Mouse (Mus musculus) CH12.LX (cell line): ENCODE measurements around the gene Ceacam20. TPM values are rescaled to one million over a fixed set of nuclear protein-coding genes. Genes with fewer than 3 reads are reported as not detected.

Source experiments
- DNase-seq: peaks from one replicate; pipeline ENCODE4 v3.0.0-alpha.2; 2013; ENCODE audit errors: extremely low read depth
- H3K27ac ChIP-seq: 2 replicates; pipeline ENCODE4 v1.5.1; 2012; ENCODE audit warnings: low read depth, mild to moderate bottlenecking, control low read depth, moderate library complexity; ENCODE audit not compliant: insufficient read depth
- H3K27me3 ChIP-seq: replicated peaks from 2 replicates; pipeline ENCODE3; 2012; ENCODE audit warnings: inconsistent platforms
- H3K36me3 ChIP-seq, 2 experiments: replicated peaks in 1 of 2; 2 replicates each; pipeline versions ENCODE3 to v1.6.1; 2012; ENCODE audit warnings: inconsistent platforms in 1 of 2, low read length in 1 of 2, mild to moderate bottlenecking in 1 of 2, mixed read lengths in 1 of 2, moderate library complexity in 1 of 2; ENCODE audit not compliant: control insufficient read depth in 1 of 2, insufficient read depth in 1 of 2
- H3K4me1 ChIP-seq, 2 experiments: 2 replicates each; pipeline ENCODE4 v1.6.1; 2012; ENCODE audit warnings: inconsistent platforms in 1 of 2, moderate library complexity in 1 of 2; ENCODE audit not compliant: insufficient read depth in 2 of 2, control insufficient read depth in 1 of 2
- H3K4me2 ChIP-seq: 2 replicates; pipeline ENCODE4 v1.6.1; 2012; ENCODE audit warnings: low read depth, mild to moderate bottlenecking, control low read depth; ENCODE audit not compliant: poor library complexity, insufficient read depth, severe bottlenecking
- H3K4me3 ChIP-seq, 3 experiments: fragments of 150-350 bp in 1 of 3; sonication (generic) in 1 of 3; replicated peaks in 1 of 3; 2 replicates each; pipeline versions ENCODE3 to v1.5.1; 2011 to 2012; ENCODE audit warnings: low read depth in 2 of 3, low read length in 2 of 3, mild to moderate bottlenecking in 2 of 3, moderate library complexity in 2 of 3, control low read depth in 1 of 3, improper control_type of control experiment in 1 of 3, inconsistent platforms in 1 of 3, mixed read lengths in 1 of 3; ENCODE audit not compliant: poor library complexity in 1 of 3
- H3K79me2 ChIP-seq: replicated peaks from 2 replicates; pipeline ENCODE4 v1.6.1; 2012; ENCODE audit warnings: mild to moderate bottlenecking, moderate library complexity; ENCODE audit not compliant: control insufficient read depth, poor library complexity, insufficient read depth, severe bottlenecking; ENCODE audit errors: extremely low read depth
- H3K9ac ChIP-seq: 2 replicates; pipeline ENCODE4 v1.6.1; 2012; ENCODE audit warnings: low read depth, mild to moderate bottlenecking, control low read depth, moderate library complexity; ENCODE audit not compliant: insufficient read depth
- H3K9me3 ChIP-seq: replicated peaks from 2 replicates; pipeline ENCODE3; 2012; ENCODE audit warnings: low read length, inconsistent platforms, mixed read lengths
- BHLHE40 ChIP-seq: IDR thresholded peaks from 2 replicates; pipeline ENCODE4 v1.6.1; 2011; ENCODE audit warnings: mild to moderate bottlenecking, low read depth, low read length, improper control_type of control experiment
- CHD2 ChIP-seq: IDR thresholded peaks from 2 replicates; pipeline ENCODE4 v1.6.1; 2011; ENCODE audit warnings: low read length, improper control_type of control experiment
- ELF1 ChIP-seq: IDR thresholded peaks from 2 replicates; pipeline ENCODE4 v1.6.1; 2014; ENCODE audit warnings: low read depth, mild to moderate bottlenecking, inconsistent platforms, low read length, improper control_type of control experiment
- HCFC1 ChIP-seq: IDR thresholded peaks from 2 replicates; pipeline ENCODE4 v1.6.1; 2012; ENCODE audit warnings: low read depth, mild to moderate bottlenecking, inconsistent platforms, low read length, improper control_type of control experiment
- IRF4 ChIP-seq: IDR thresholded peaks from 2 replicates; pipeline ENCODE4 v1.6.1; 2014; ENCODE audit warnings: low read depth, mild to moderate bottlenecking, inconsistent platforms, low read length, improper control_type of control experiment
- MAFK ChIP-seq: IDR thresholded peaks from 2 replicates; pipeline ENCODE4 v1.6.1; 2011; ENCODE audit warnings: low read length, improper control_type of control experiment; ENCODE audit not compliant: insufficient replicate concordance
- MAZ ChIP-seq: IDR thresholded peaks from 2 replicates; pipeline ENCODE4 v1.6.1; 2012; ENCODE audit warnings: low read depth, mild to moderate bottlenecking, inconsistent platforms, low read length, improper control_type of control experiment, moderate library complexity
- MEF2A ChIP-seq: IDR thresholded peaks from 2 replicates; pipeline ENCODE4 v1.6.1; 2014; ENCODE audit warnings: low read depth, mild to moderate bottlenecking, inconsistent platforms, low read length, improper control_type of control experiment, borderline replicate concordance
- MYC ChIP-seq: IDR thresholded peaks from 2 replicates; pipeline ENCODE4 v1.6.1; 2011; ENCODE audit warnings: low read depth, mild to moderate bottlenecking, improper control_type of control experiment, low read length
- NELFE ChIP-seq: IDR thresholded peaks from 2 replicates; pipeline ENCODE4 v1.6.1; 2011; ENCODE audit warnings: low read depth, low read length, improper control_type of control experiment
- PAX5 ChIP-seq: IDR thresholded peaks from 2 replicates; pipeline ENCODE4 v1.6.1; 2012; ENCODE audit warnings: low read length, inconsistent platforms, mixed read lengths
- POLR2A ChIP-seq: IDR thresholded peaks from 2 replicates; pipeline ENCODE4 v1.6.1; 2011; ENCODE audit warnings: low read depth, mild to moderate bottlenecking, improper control_type of control experiment, low read length
- POLR2AphosphoS2 ChIP-seq: IDR thresholded peaks from 2 replicates; pipeline ENCODE4 v1.6.1; 2011; ENCODE audit warnings: low read depth, low read length, improper control_type of control experiment
- RAD21 ChIP-seq: IDR thresholded peaks from 2 replicates; pipeline ENCODE4 v1.6.1; 2011; ENCODE audit warnings: low read depth, mild to moderate bottlenecking, low read length, improper control_type of control experiment, moderate library complexity
- SIN3A ChIP-seq: IDR thresholded peaks from 2 replicates; pipeline ENCODE4 v1.6.1; 2012; ENCODE audit warnings: low read length, improper control_type of control experiment, inconsistent platforms
- UBTF ChIP-seq: IDR thresholded peaks from 2 replicates; pipeline ENCODE4 v1.6.1; 2012; ENCODE audit warnings: low read depth, mild to moderate bottlenecking, inconsistent platforms, low read length, improper control_type of control experiment, moderate library complexity
- USF2 ChIP-seq: conservative IDR thresholded peaks from 2 replicates; pipeline ENCODE4 v1.6.1; 2011; ENCODE audit warnings: low read depth, low read length, improper control_type of control experiment
- ZNF384 ChIP-seq: IDR thresholded peaks from 2 replicates; pipeline ENCODE4 v1.6.1; 2012; ENCODE audit warnings: low read depth, low read length, improper control_type of control experiment, inconsistent platforms
- dilution Hi-C: fragments of 300-500 bp; cut with MboI; formaldehyde crosslinking; loops from 2 replicates; pipeline ENCODE4 v1.14.3; 2020; ENCODE audit warnings: low sequenced_read_pairs; ENCODE audit not compliant: extremely low pct_unique_long_range_greater_than_20kb, extremely low pct_ligation_motif_present
- in situ Hi-C: fragments of 300-500 bp; cut with MboI; formaldehyde crosslinking; loops from 3 replicates; pipeline ENCODE4 v1.14.3; 2019; ENCODE audit warnings: low sequenced_read_pairs, low pct_ligation_motif_present, low pct_unique_long_range_greater_than_20kb, mixed read lengths
- polyA plus RNA-seq: library from polyadenylated mRNA; unstranded; fragments of >175 nt; gene quantifications from 2 replicates; pipeline ENCODE4 v1.2.1, GENCODE M21; 2012; ENCODE audit warnings: low read depth; ENCODE audit not compliant: insufficient read length
- total RNA-seq, 2 experiments: library from RNA; depleted of rRNA; stranded (reverse); fragments of 300-350 nt in 1 of 2; fragments of >200 nt in 1 of 2; gene quantifications; 2 replicates each; pipeline ENCODE4 v1.2.3; 2012 to 2014

Ceacam20 gene
- total and polyA plus RNA-seq, 3 experiments: 1.8 to 5.8 (median 4.3) TPM

- Histone ChIP-seq H3K9ac (no peak overlapping the region), H3K27me3 (peaks cover 34% of the 10 kb centered on the region), H3K36me3 (peaks cover 0 to 2% of the 10 kb centered on the region in 2 experiments), H3K4me1 (peaks cover 0 to 7% of the 10 kb centered on the region in 2 experiments; a peak in 1 of 4 replicates), H3K79me2 (no peaks in the 10 kb centered on the region), H3K4me3 (no peak overlapping the region), H3K27ac (no peak overlapping the region), H3K9me3 (peaks cover 3% of the 10 kb centered on the region), H3K4me2 (no peak overlapping the region)
- TF ChIP-seq MYC: no peak
- TF ChIP-seq NELFE: no peak
- no peak for TF ChIP-seq IRF4
- no peak for TF ChIP-seq POLR2AphosphoS2
- no peak for TF ChIP-seq ZNF384
- no peak for TF ChIP-seq HCFC1
- TF ChIP-seq UBTF: no peak
- no peak for TF ChIP-seq MAZ
- TF ChIP-seq MAFK: no peak
- no peak for TF ChIP-seq CHD2
- TF ChIP-seq ELF1: no peak
- TF ChIP-seq MEF2A: no peak
- TF ChIP-seq POLR2A: no peak
- no peak for TF ChIP-seq RAD21
- no peak for TF ChIP-seq PAX5
- in situ Hi-C loops (no loop called here), dilution Hi-C loops (no loop called here)
- DNase-seq: no peak
These were observed 2.8 kb upstream of the Ceacam20 start for GRCm38 (mm10) chr7:19962423-19962822.

- no peaks in the 10 kb centered on the region for H3K79me2 ChIP-seq
- dilution Hi-C loops: no loop called here
- H3K27ac ChIP-seq: no peak overlapping the region
- peaks cover 0 to 39% of the 10 kb centered on the region in 2 experiments for H3K36me3 ChIP-seq
- TF ChIP-seq SIN3A (no peak), USF2 (no peak), ZNF384 (no peak), NELFE (no peak), ELF1 (no peak), BHLHE40 (no peak)
- H3K4me2 ChIP-seq: no peak overlapping the region
- peaks cover 15% of the 10 kb centered on the region for H3K9me3 ChIP-seq
- in situ Hi-C loops: no loop called here
- H3K4me1 ChIP-seq: peaks cover 0 to 7% of the 10 kb centered on the region in 2 experiments; a peak in 1 of 4 replicates
- DNase-seq: no peak
- no peak overlapping the region for H3K9ac ChIP-seq
- H3K27me3 ChIP-seq: peaks cover 38% of the 10 kb centered on the region
- H3K4me3 ChIP-seq: no peak overlapping the region
These were observed 3.9 kb downstream of the Ceacam20 start for GRCm38 (mm10) chr7:19969106-19969505.
